Mouse (Mus musculus): ENCODE results near the gene Bsdc1.

DNA sequence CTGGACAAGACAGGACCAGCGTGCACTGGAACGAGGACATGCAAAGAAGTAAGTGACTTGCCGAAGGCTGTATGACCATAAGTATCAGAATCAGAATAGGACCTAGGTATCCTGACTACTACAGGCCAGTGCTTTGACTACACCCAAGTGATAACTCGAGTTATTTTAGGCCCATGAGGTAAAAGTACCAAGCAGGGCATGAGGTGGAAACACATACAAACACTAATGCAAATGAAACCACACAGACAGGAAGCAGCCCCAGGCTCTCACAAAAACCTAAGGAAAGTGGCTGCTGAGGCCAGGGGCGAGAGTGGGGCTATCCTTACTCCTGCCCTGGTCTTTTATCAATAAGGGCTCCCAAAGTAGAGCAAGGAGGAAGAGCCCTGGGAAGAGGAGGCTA, 64.0 kb downstream of the Bsdc1 start:
- no peak for TF ChIP-seq EP300 (IDR thresholded peaks at IDR 0.05; ENCODE audit: low read depth)
- no peak for TF ChIP-seq CTCF (IDR thresholded peaks at IDR 0.05; ENCODE audit: low read depth)
